Mouse (Mus musculus): Measurements from ENCODE around the gene Tor4a.

DNA sequence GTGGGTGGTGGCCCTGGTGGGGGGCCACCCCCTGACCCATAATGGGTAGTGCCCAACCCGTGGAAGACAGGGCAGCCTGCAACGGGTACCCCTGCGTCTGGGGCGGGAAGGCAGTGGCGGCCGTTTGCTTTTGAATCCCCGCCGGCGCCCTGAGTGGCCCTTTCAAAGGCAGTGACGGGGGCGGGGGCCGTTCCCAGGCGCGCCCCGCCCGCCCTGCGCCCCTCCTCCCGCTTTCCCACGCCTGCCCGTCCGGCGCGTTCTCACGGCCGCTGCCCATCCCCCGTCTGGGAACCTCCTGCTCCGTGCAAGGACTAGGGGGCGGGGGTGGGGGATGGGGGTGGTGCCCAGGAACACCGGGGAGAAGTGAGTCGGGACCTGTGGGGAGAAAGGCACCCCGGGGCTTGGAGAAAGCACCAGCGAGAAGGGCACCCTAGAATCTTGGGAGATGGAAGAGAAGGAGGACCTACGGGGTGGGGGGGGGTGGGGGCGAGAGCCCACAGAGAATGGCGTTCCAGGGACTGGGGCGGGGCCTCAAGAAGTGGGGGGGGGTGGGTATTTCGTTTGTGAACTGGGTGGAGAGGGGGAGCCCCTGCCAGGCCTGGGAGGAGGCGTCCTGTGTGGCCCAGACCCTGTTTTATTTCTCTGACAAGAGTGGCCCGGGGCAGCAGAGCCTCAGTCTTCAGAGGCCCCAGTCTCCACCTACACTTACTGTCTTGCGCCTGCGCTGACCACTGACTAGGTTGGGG, 28.6 kb downstream of the Tor4a start:
- no peak for TF ChIP-seq CTCF (conservative IDR thresholded peaks at IDR 0.05 in 1 of 2, IDR thresholded peaks at IDR 0.05 in 1 of 2; ENCODE audit: low read depth in 2 of 2, low read length in 2 of 2)
- TF ChIP-seq POLR2A (IDR thresholded peaks at IDR 0.05; ENCODE audit: low read depth, low read length): no peak
- TF ChIP-seq MXI1 (IDR thresholded peaks at IDR 0.05; ENCODE audit: low read depth, low read length): no peak
- no peak for TF ChIP-seq USF1 (IDR thresholded peaks at IDR 0.05; ENCODE audit: low read depth, low read length)
- TF ChIP-seq POLR2AphosphoS2 (IDR thresholded peaks at IDR 0.05; ENCODE audit: low read depth, low read length): no peak
- TF ChIP-seq TCF12 (IDR thresholded peaks at IDR 0.05; ENCODE audit: low read depth, low read length): no peak
- TF ChIP-seq ETS1 (conservative IDR thresholded peaks at IDR 0.05; ENCODE audit: low read depth, low read length): no peak
- TF ChIP-seq EP300 (IDR thresholded peaks at IDR 0.05; ENCODE audit: low read length): no peak
- no peak for TF ChIP-seq KAT2A (IDR thresholded peaks at IDR 0.05; ENCODE audit: insufficient replicate concordance, low read length)
- no peak for TF ChIP-seq E2F4 (IDR thresholded peaks at IDR 0.05; ENCODE audit: insufficient replicate concordance, low read depth, low read length)
- TF ChIP-seq UBTF (IDR thresholded peaks at IDR 0.05; ENCODE audit: low read depth, low read length): no peak
